Comparison of ENCODE assay signal across 12 mouse cellular contexts in genomic region chr2:103900384-103900783, GRCm38 (mm10). TPM values are rescaled to one million over a fixed set of nuclear protein-coding genes. Genes with fewer than 3 reads are reported as not detected.
DNase-seq lines count a peak whose midpoint lies in the region; ATAC-seq and TF ChIP-seq lines count a peak whose summit lies in the region.
"Had no signal": no experiment of that assay in that cellular context is flagged by ENCODE, and none has a peak within 500 bp of the region (broad histone marks: within the 10 kb centered on the region; RNA-seq: fewer than 3 reads in every experiment).

No protein-coding gene starts in this region.

- DNase-seq in kidney, adult 2 months, result peak; percentile 79
- peak; percentile 79 for DNase-seq in heart, adult 8-10 months (ENCODE audit: low spot score)
- peak; percentile 56 for DNase-seq in liver
- DNase-seq in naive thymus-derived CD4-positive, alpha-beta T cell, adult 2 months (ENCODE audit: low read depth), result peak; percentile 19
- no peak for DNase-seq in layer of hippocampus, adult 2 months (ENCODE audit: low spot score in 2 of 2)
- DNase-seq in layer of hippocampus, postnatal 36 days, result no peak
- DNase-seq: thymus, adult 18-20 months had no signal

- no peak overlapping the region for H3K9ac ChIP-seq in kidney, embryonic 14.5 days (ENCODE audit: low read depth, low read length)
- H3K9ac ChIP-seq: embryonic facial prominence, embryonic 15.5 days; hindbrain, embryonic 14.5 days; midbrain, embryonic 12.5 days had no signal

- H3K27ac ChIP-seq in kidney, adult 2 months (ENCODE audit: insufficient read depth, low read depth, low read length), result peak overlapping the region; percentile 76
- H3K27ac ChIP-seq in kidney, embryonic 14.5 days (ENCODE audit: low read depth, low read length), result no peak overlapping the region
- H3K27ac ChIP-seq in layer of hippocampus, adult 2 months, result no peak overlapping the region
- H3K27ac ChIP-seq: embryonic facial prominence, embryonic 15.5 days; hindbrain, embryonic 14.5 days; midbrain, embryonic 12.5 days had no signal

- WGBS in kidney, adult 2 months, result 66% methylated on average over 5 of the region's 5 CpGs
- WGBS in kidney, embryonic 14.5 days, result 51% methylated on average over 5 of the region's 5 CpGs

- no peak for TF ChIP-seq CTCF in kidney, adult 2 months (conservative IDR thresholded peaks at IDR 0.05; ENCODE audit: insufficient read depth, insufficient read length, low read depth, low read length)
- no peak for TF ChIP-seq CTCF in layer of hippocampus, adult 2 months (conservative IDR thresholded peaks at IDR 0.05)

- no peaks in the 10 kb centered on the region for H3K9me3 ChIP-seq in kidney, embryonic 14.5 days (ENCODE audit: control insufficient read depth, low read length)
- H3K9me3 ChIP-seq: embryonic facial prominence, embryonic 15.5 days; midbrain, embryonic 12.5 days had no signal

- no peak for ATAC-seq in kidney, embryonic 14.5 days (ENCODE audit: low FRiP score, low TSS enrichment)
- no peak for ATAC-seq in activated CD4-positive, CD25-positive, alpha-beta regulatory T cell, adult 4 months

- no peaks in the 10 kb centered on the region for H3K27me3 ChIP-seq in kidney, adult 2 months (replicated peaks; ENCODE audit: control insufficient read depth, insufficient read depth, low read length)
- H3K27me3 ChIP-seq in kidney, embryonic 14.5 days (ENCODE audit: control insufficient read depth, insufficient read depth, low read length), result no peaks in the 10 kb centered on the region
- H3K27me3 ChIP-seq: embryonic facial prominence, embryonic 15.5 days; midbrain, embryonic 12.5 days had no signal

- TF ChIP-seq POLR2A in kidney, adult 2 months (IDR thresholded peaks at IDR 0.05; ENCODE audit: low read depth, low read length), result no peak

- no peak overlapping the region for H3K4me2 ChIP-seq in kidney, embryonic 14.5 days (replicated peaks; ENCODE audit: low read depth, low read length)
- H3K4me2 ChIP-seq: embryonic facial prominence, embryonic 15.5 days; hindbrain, embryonic 14.5 days; midbrain, embryonic 12.5 days had no signal

- H3K36me3 ChIP-seq in kidney, adult 2 months (ENCODE audit: control insufficient read depth, insufficient read depth, low read length), result no peaks in the 10 kb centered on the region
- no peaks in the 10 kb centered on the region for H3K36me3 ChIP-seq in kidney, embryonic 14.5 days (ENCODE audit: control insufficient read depth, insufficient read depth, low read length)
- H3K36me3 ChIP-seq: embryonic facial prominence, embryonic 15.5 days; midbrain, embryonic 12.5 days had no signal

- H3K4me1 ChIP-seq in kidney, adult 2 months (ENCODE audit: control insufficient read depth, insufficient read depth, low read length), result peaks cover 6% of the 10 kb centered on the region
- peaks cover 14% of the 10 kb centered on the region; the same call in 1 of the 2 replicates for H3K4me1 ChIP-seq in kidney, embryonic 14.5 days (ENCODE audit: control insufficient read depth, insufficient read depth, low read length)
- H3K4me1 ChIP-seq: embryonic facial prominence, embryonic 15.5 days had no signal

- no peak overlapping the region for H3K4me3 ChIP-seq in kidney, adult 2 months (ENCODE audit: insufficient read depth, low read depth, low read length)
- H3K4me3 ChIP-seq in kidney, embryonic 14.5 days (ENCODE audit: low read length), result no peak overlapping the region
- H3K4me3 ChIP-seq in layer of hippocampus, adult 2 months, result no peak overlapping the region
- H3K4me3 ChIP-seq: embryonic facial prominence, embryonic 15.5 days; midbrain, embryonic 12.5 days had no signal

RNA-seq across cellular contexts. Expression of gene Lmo2, which starts 57.4 kb away (rescaled TPM):
- 18.5 and 20.8 TPM in 2 replicates for polyA plus RNA-seq in kidney, adult 2 months (2012; rRNA removed)
- 33.3 and 36.7 TPM in 2 replicates for polyA plus RNA-seq in kidney, embryonic 14.5 days (2014; fragmentation: Nextera tagmentation; extraction: Ambion mirVana)
- 10 to 100 TPM; 25.6 to 27.7 (median 26.0) TPM for total RNA-seq in heart, adult 8-10 months (2022)
- total RNA-seq in layer of hippocampus, adult 2 months (2021), result 10 to 100 TPM; 20.3 to 22.1 TPM
- 10 to 100 TPM; 20.0 TPM for total RNA-seq in layer of hippocampus, postnatal 36 days (2021)
- polyA plus RNA-seq in activated CD4-positive, CD25-positive, alpha-beta regulatory T cell, adult 4 months (2017; shearing (Covaris generic)), result 1 to 10 TPM in 1 of 2 experiments, under 1 TPM in 1; 0.21 to 1.6 TPM

Comparison
In these comparisons a context has a peak if more than half of its experiments do, and no peak if none do; other contexts are left out.
1. DNase-seq: peak in kidney, adult 2 months (single experiment), heart, adult 8-10 months (single experiment), liver (single experiment) and naive thymus-derived CD4-positive, alpha-beta T cell, adult 2 months (single experiment); none in layer of hippocampus, adult 2 months (0 of 2) and layer of hippocampus, postnatal 36 days (0 of 2).